Mouse (Mus musculus): ENCODE measurements at regions not wholly inside any gene's neighbourhood (a gene's known extent, or its start where the extent isn't known, plus 50 kb on each side); places are given as distances from the start of the nearest gene placed in this dataset.

DNA sequence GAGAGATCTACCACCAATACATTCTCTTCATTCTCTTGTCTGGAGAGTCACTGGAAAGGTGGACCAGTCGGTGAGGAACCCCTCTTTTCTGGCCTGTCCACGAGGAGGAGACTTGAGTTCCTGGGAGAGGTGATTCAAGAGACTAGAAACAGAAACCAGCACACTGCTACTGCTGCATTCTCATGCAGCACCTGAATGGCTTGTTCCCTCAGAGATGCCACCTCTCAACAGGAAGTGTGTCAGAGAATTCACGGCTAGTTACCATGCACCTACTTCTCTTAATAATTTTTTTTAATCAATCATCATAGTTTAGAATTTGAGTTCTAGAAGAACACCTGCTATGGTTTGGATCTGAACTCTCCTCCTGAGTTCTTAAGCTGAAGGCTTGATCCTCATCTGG lies 52.0 kb upstream of the Dynlrb2 start:
- DNase-seq: peak; percentile 7 to 17

DNA sequence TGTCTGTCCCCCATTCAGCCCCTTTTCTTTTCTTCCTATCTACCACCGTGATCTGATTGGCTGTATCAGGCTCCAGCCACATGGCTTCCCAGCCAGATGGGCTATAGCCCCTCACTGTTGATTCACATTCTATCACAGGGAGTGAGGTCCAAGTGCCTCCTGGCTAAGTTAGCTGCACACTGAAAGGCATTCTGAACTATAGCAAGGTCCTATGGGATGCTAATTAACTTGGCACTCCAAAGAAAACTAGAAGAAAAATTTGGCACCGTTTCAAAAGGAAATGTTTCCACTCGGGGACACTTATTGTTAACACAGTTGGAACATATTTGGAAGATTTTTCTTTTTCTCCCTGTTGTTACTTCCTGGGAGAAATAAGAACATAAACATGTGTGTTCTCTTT lies 53.4 kb upstream of the Dynlrb2 start:
- no peak for DNase-seq

DNA sequence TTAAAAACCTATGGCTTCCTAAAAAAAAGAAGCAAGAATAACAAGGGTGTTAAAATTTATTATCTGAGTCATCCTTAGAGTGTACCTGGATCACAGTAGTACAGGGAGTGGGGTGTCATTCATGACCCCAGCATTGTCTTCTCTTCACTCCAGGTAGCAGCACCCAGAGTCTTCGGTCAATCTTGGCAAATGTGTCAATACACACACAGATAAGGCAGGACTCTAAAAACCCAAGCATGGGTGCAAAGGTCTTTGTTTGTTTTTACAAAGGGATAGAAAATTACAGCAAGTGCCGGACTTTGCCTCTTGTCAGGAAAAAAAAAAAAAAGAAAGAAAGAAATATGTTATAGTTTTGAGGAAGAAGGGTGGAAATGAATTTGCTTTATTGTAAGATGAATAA lies 57.3 kb upstream of the Dynlrb2 start:
- no peak for DNase-seq

DNA sequence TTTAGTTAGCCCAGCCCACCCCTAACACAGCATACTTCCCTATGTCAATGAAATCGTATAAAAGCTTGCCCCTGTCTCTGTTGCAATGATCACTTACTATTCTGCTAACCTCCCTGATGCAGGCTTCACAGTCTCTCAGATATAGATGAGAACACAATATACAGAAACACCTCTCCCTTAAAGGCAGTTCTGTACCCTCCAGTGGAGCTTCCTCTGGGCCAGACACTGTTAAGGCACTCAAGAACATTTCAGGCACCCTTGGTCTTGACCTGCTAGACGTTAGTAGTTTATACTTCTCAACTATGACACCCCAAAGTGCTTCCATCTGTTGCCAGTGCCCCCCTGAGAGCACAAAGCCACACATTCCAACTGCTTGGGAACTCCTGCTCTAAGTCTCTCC lies 61.9 kb upstream of the Dynlrb2 start:
- DNase-seq: no peak

DNA sequence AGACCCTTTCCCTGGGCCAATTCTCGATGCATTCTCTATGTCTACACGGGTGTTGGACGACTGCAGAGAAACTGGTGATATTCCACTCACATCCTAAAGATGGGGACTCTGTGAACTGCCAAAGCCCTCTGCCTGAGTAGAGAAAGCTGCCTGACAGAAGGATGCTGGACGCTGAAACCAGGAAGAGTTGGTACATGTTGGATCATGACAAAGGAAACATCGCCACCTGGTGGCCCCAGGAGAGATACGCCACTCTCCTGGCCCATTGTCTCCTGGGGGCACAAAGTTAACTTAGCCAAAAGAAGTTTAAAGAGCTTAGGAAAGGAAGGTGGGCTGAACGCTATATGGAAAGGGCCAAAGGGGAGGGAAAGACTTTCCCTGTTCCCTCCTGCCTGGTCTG lies 65.9 kb upstream of the Dynlrb2 start:
- peak; percentile 72 to 76 for DNase-seq

DNA sequence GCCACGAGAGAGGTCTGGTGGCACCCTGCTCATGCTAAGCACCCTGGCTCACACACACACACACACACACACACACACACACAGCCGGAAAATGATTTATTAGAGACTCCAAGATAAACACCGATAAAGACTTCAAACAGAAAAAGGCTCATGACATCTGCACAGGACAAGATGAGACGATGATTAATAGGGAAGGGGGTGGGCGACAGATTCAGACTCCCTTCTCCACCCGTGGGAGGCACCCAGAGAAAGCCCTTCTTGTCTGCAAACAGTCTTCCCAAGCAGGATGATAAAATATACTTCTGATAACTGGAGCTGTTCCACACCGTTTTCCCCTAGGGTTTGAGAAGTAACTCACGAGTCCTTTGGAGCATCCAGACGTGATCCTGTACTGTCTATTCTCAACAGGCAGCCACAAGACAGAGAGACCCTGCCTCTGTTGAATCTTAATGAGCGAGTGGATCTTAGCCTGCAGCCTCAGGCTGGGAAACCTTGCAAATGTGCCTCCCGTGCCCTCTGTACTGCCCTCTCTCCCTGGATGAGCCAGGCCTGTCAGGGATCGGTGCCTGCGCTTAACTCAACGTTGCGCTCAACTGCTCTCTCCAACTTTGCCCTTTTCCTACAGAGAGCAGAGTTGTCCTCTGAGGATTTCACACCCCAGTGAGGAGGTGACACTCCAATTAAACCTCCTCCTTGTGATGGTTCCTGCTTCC lies 69.3 kb upstream of the Dynlrb2 start:
- DNase-seq: no peak

DNA sequence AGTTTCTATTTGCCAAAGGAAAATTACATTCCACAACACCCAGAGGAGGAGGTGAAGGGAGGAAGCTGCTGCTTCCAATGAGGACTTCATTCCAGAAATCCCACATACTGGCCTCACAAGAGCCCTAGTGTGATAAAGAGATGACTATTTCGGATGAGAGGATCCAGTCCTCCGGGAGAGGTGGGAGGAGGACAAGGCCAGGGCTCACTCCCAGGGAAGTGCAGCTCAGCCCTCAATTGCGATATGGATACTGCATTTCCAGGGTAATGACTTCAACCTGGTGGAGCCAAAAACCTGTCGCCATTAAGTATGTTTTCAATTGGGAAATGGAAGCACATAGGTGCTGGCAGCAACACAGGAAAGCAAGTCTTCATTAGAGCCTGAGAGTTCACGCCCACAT lies 74.7 kb upstream of the Dynlrb2 start:
- DNase-seq: no peak

DNA sequence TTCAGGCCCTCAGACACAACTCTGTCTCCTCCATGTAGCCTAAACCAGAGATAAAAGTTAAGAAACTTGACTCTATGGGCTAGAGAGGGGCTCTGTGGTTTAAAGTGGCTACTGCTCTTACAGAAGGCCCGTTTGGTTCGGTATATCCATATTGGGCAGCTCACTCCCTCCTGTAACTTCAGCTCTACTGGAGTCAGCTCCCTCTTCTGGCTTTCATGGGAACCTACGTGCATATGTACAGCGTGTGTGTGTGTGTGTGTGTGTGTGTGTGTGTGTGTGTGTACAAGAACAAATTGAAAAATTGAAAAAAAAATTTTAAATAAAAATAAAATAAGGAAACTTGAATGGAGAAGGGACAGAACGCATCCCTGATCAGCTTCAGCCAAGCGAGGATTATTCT lies 75.1 kb upstream of the Dynlrb2 start:
- DNase-seq: no peak

DNA sequence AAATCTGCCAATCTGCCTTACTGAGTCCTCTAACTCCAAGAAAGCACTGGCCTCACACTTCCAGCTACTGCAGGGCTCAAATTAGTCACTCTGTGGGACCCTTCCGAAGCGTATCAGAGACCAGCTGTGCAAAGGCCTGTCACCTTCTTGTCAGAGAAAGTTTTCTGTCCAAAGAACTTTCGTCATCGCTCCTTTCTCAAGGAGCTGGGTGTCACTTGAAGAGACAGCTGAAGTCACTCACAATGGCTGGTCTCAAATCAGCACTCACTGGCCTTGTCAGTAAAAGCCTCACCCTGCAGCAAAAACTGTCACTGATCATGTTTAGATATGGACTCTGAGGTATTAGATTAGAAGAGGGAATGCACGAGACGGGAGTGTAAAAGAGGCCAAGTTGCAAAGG lies 81.9 kb upstream of the Dynlrb2 start:
- no peak for DNase-seq

DNA sequence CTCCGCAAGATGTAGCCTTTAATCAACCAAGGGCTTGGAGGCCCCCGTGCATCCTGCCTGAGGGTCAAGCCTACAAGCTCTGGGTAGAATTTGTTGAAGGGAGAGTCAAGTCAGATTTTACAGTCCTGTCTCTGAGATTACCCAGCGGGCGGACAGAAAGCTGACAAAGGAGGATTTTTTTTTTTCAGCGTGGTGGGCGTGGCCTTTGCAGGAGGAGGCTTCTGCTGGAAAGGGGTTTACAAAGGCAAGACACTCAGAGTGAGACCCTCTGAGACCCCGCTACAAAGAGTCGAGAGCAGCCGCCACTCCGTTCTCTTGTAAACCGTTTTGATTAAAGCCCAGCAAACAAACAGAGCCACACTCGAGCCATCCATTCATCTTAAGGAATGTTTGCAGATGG lies 92.1 kb upstream of the Dynlrb2 start:
- no peak for DNase-seq

DNA sequence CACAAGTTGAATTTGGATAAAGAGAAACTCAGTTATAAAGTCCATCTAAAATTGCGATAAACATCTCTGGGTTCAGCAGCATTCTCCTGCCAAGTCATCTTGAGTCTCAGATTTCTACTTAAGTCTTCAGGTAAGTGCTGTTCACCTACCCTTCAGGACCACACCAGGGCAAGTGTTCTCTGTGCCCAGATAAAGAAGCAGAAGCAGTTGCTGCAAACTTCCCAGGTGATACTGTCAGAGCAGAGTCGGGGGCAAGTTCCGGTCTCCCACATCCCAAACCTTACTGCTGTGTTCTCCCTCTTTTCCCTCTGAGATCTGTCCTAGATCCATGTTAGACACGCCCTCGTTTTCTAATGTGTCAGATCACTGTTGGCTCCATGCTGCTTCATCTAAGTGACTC lies 94.7 kb upstream of the Dynlrb2 start:
- no peak for DNase-seq

DNA sequence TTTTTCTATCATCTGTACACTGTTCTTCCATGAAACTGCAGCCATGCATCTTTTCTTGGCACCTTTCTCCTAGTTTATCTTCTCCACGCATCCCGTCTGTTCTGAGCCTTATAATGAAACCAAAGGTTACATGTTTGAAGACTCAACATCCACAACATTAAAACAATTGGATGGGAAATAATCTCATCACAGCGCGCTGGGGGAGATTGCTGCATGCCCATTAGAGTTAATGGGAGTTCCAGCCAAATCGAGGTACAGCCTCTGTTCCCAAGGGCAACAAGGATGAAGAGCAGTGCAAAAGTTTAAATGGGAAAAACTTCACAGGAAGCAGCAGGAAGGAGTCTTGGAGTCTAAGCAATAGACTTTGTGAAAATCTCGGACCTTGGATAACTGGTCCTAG lies 95.8 kb upstream of the Dynlrb2 start:
- DNase-seq: no peak

DNA sequence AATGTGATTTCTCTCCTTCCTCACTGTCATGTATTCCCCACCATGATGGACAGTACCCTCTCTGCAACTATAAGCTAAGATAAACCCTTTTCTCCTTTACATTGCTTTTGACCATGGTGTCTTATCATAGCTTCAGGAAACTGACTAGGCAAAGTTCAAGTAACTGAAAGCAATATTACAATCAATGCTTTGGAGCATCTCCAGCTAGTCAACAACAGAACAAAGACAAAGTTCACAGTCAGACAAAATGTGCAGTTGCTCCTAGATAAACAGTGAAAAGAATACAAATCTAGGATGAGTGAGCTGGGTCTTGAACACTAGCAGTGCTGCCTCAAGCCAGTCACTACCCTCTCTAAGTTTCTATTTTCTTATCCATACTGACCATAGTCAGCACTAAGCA lies 100.2 kb upstream of the Dynlrb2 start:
- no peak for DNase-seq

DNA sequence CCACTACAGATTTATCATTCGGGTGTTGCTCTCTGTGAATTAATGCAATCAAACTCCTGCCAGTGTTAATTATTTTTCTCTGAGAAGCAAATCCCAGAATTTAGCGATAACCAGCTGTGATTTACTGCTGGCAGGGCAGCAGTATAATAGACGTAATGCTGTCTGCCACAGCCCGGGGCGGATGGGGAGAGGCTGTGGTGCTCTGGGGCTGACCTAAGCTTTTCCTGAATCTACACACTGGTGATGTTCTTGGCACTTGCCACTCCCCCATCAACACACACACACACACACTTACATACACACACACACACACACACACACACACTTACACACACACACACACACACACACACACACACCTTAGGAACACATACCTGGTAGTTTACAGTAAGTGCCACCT lies 101.4 kb upstream of the Dynlrb2 start:
- no peak for DNase-seq

DNA sequence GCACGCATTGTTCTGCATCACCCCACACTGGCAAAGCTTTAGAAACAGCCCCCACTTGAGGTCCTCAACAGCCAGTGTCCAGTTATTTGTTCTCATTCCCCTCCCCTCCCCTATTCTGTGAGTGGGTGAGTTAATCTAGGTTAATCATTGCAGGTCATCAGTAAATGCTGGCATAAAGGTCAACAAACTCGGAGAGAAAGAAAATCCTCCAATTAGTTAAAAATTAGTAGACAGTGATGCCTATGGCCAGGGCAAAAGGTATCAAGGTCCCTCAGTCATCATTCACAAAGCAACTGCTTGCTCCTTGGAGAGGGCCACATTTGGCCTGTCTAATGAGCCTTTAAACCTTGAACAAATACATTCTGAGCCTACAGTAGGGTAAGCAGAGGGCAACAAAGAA lies 105.3 kb upstream of the Dynlrb2 start:
- DNase-seq: no peak

DNA sequence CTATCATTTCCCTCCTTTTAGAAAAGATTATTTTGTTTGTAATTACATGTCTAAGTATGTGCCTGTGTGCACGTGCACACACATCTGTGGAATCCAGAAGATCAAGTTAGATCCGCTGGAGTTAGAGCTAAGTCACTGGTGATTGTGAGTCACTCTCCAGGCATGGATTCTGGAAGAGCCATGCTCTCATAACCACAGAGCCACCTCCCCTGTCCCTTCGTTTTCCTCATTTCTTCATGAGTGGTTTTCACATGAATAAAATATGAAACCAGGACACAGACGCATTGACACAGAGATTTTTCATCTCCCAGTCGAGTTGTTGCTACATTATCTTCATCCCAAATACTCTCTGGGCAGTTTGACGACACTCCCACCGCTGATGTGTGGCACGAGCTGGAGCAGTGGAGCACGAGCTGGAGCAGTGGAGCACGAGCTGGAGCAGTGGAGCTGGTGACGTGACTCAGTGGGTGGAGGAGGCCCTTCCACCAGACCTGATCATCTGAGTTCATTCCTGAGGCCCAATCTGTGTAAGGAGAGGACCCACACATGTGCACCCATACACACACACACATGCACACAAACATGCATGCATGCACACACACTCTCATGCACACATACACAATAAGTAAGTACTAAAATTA lies 106.1 kb upstream of the Dynlrb2 start:
- no peak for DNase-seq

DNA sequence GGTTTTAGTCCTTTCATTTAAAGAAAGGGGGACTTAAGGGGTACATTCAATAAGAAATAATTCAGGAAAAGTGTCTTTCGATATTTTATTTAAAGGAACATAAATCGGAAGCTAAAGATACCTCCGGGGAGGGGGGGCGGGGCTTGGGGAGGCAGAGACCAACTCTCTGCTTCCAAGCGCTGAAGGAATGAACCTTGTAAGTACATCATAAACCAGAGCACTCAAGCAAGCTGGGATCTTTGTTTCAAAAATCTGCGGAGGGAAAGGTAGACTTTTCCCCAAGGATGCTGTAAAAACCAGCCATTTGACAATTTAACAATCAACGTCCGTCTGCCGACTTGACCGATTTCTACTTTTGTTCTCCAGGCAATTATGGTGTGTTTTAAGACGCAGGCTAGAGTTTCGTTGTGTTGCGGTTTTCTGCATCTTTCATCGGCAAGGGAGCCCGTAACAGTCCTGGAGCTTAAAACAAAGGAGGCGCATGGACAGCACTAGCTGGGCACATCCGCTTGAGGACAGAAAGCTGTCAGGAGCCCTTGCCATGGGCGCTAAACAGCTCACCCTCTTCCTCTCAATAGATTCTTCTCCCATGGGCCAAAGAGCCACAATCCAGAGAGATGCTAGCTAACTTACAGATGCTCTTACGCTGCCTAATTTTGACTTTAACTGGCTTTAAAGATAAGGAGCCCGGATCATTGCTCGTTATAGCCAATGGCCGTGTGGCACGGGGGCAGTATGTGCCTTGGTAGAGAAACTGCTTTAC lies 119.4 kb upstream of the Dynlrb2 start:
- no peak for DNase-seq

DNA sequence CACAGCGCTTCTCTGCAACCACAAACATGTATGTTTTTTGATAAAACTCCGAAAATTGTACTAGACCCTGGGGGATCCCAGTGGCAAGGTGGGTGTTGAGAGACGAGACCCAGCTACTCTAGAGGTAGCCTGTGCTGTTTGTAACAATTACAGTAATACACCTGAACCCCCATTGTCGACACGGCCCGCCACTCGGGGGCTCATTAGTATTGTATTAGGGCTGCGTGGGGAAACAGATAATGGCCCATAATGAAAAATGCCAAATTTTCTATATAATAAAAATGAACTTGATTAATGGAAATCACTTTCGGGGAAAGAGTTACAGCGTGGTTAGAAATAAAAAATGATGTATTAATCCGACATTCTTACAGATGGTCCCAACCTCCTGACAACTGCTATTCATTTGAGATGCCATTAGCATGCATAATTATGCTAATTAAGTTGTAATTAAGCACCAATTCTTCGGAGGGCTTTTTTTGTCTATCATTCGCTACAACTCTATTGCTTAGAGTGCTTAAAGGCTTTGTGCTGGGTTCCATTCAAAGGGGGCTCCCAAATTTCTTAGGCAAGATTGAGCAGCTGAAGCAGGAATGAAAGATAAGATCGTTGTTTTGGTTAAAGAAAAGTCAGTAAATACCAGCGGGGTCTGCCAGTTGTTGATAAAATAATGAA lies 120.2 kb upstream of the Dynlrb2 start:
- DNase-seq: no peak

DNA sequence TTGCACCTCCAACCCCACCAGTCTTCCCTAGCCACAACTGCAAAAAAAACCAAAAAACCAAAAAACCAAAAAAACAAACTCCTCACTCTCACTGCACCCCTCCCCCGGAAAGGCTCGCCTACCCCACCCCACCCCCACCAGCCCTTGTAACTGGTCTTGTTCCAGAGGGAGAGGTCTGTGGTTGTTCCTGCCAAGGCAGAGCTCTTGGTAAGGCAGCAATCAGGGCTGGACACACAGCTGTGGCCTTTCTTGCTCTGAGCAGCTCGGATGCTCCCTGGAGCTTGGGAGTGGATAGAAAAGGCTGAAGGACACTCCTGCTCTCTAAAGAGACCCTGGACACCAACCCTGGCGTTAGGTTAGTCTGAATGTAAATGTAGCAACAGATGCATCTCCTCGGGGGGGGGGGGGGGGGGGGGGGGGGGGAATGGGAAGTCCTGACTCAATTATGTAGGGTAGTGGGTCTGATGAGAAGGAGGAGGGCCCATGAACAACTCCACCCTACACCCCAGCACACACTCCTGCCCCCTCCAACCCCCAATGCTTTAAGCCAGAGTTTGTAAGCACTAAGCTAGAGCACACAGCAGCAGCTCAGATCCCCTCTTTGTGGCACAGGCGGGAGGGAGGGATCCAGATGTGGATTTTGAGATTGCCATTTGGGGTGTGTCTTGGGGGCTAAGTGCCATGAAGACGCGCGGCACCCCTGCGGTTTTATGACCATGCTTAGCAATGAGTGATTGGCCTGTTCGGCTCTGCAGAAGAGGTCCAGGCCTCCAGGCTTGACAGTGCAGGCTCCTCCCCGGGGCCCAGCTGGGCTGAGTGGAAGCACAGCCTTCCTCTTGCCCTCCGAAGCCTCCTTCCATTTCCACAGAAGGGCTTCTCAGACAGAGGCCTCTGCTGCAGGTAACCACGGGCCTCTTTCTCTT lies 121.0 kb upstream of the Dynlrb2 start:
- DNase-seq: no peak

DNA sequence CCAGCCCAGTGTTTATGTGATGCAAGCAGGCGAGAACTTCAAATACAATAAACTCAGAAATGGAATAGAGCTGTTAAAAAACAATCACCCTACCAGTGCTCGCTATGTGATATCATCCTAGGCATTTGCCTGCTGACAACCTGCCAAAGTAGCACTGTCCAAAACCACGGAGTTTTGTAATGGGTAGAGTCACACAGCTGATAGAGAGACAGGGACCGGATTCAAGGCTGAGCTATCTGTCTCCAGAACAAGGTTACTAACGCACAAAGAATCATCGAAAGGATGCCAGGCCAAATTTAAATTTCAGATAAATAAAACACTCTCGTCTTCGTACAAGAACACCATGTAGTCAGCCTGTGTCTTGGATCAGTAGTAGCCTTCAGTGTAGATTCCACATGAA lies 121.7 kb upstream of the Dynlrb2 start:
- DNase-seq: no peak

DNA sequence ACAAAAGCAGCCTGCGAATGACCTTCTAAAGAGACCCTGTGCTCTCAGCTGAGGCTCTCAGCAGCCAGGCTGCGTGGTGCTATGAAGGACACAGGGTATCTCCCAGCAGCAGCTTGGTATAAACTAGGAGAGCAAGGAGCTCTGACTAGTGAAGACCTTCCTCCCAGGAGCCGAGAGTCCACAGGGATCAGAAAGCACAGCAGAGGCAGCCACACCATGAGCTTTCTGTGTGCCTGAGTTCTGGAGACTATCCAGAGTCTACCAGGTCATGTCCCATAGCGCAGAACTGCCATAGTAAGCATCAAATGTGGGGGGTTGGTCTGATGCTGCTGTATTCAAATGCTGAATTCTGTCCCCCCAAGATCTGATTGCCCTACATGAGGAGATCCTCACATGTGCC lies 124.2 kb upstream of the Dynlrb2 start:
- no peak for DNase-seq

DNA sequence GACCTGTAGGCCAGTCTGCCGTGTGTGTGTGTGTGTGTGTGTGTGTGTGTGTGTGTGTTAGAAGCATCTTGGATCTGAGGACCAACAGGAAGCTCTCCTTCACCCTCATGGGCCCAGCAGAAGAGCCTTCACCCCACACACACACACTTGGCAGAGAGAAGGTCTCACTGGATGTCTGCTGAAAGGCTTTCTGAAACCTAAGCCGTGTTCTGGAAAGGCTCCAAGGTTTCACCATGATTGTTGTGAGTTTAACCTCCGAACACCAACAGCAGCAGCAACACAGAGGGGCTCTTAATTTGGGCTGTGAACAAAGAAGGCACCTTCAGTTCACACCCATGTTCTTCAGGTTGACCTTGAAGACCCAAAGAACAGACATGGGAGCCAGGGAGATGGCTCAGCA lies 124.9 kb upstream of the Dynlrb2 start:
- no peak for DNase-seq

DNA sequence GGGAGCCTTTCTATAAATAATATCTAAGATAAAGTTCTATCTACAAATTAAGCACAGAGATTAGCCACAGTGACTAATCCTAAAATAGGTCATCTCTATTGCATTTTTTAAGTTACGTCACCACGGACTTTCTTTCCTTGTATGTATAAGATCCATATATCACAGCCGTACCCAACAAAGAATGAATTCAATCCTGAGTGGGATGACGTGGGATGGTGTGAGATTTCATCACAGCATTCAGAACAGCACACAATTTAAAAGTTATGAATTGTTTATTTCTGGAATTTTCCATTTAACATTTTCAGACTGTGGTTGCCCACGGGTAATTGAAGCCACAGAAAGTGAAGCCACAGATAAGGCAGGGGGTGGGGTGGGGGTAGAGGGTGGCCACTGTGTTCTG lies 129.0 kb upstream of the Dynlrb2 start:
- DNase-seq: no peak

Measured in B cell, adult 2 months (primary cell).